Mouse (Mus musculus): Measurements from ENCODE around the gene Bckdha.

- no peak for TF ChIP-seq GATA1 (IDR thresholded peaks at IDR 0.05; ENCODE audit: low read length)
- TF ChIP-seq TAL1 (IDR thresholded peaks at IDR 0.05; ENCODE audit: low read length) = no peak
Observed at GRCm38 (mm10) chr7:25676085-25676781, 17.5 kb upstream of the Bckdha start.

Data from erythroblast, embryonic 14.5 days (primary cell).